Mouse (Mus musculus): Measurements from ENCODE around the gene Frmd8. TPM values are rescaled to one million over a fixed set of nuclear protein-coding genes. Genes with fewer than 3 reads are reported as not detected.
A peak's percentile ranks its signal among the peaks of the same experiment; 100 is the strongest.

The Frmd8 gene
- polyA plus RNA-seq, 1 experiment from 2014 or later, result 14.7 TPM

DNA sequence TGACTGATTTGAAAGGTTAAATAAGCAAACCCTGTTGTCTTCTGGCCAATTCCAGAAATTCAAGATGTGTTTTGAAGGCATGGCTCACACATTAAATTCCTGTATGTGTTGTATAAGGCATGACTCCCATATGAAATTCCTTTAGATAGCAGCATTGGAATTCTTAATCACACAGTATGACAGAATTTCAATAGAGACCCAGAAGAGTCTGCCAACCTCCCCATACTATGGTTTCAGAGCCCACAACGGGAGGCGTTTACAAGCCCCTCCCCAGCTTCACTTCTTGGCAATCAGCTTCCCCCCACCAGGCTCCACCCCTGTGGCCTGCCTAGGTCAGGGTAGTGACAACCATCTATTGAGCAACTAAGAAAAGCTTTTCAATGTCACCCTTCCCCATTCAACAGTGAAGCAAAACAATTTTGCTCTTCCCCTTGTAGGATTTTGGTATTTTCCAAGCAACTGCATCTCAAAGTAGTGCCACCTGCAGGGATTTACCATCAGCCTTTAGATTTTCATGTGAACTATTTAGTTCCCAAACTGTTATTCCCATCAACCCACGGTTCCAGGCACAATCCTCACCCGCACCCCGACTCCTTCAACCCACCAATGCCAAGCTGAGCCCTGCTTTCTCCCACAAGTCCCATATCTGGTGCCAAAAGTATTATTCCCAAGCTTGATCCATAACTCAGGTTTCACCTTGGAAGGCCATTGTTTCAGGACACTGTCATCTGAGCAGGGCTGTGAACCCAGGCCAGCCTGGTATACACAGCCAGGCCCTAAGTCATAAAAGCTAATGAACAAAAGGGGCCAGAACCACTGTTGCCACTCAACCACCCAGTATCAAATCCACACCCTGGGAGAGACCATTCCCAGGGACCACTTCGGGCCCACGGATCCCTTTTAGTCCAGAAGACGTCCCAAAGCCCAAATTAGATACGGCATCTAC is 32.0 kb downstream of the Frmd8 start:
- 70% methylated on average over 9 of the region's 9 CpGs for WGBS
- no peaks in the 10 kb centered on the region for H3K27me3 ChIP-seq (ENCODE audit: control insufficient read depth, insufficient read depth, low read depth, low read length)

DNA sequence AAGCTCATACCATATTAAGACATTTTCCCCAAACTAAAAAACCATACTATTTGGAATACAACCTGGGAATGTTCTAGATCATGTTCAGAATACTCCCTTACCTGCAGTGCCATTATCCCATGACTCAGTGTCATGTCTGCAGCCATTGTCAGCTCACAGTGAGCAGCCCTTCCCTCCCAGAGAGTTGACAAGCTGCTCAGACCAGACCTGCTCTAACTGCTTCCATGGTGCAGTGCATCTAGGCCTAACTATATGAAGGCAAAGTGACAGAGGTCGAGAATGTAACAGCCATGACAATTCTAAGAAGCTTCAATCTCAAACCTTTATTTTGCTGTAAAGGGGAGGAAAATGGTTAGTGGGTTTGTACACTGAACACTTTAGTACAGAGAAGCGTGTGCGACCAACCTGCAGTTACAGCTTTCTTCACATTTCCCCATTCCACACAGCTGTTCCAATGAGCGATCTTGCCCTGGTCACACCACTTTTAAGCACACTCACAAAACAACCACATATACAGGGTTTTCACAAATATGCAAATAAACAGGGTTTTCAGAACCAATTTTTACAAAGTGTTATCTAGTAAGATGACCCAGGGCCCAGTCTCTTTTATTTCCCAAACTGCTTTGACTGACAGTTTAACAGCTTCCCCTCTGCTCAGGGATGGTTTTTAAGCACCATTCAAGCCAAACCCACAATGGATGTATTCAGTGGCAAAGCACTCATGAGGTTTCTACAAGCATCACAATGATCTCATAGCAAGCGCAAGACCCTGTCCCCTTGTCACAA is 32.9 kb downstream of the Frmd8 start:
- 63% methylated on average over 5 of the region's 5 CpGs for WGBS
- peaks cover 32% of the 10 kb centered on the region for H3K4me1 ChIP-seq (ENCODE audit: control insufficient read depth, insufficient read depth, low read length)
- no peaks in the 10 kb centered on the region for H3K27me3 ChIP-seq (ENCODE audit: control insufficient read depth, insufficient read depth, low read depth, low read length)
- H3K27ac ChIP-seq (ENCODE audit: low read length), result no peak overlapping the region; the same call in 1 of the 2 replicates
- no peak overlapping the region for H3K9ac ChIP-seq (ENCODE audit: low read depth, low read length)
- H3K4me2 ChIP-seq (ENCODE audit: low read length), result no peak overlapping the region
- ATAC-seq, result no peak
- no peaks in the 10 kb centered on the region for H3K36me3 ChIP-seq (ENCODE audit: control insufficient read depth, insufficient read depth, low read length)
- H3K9me3 ChIP-seq (replicated peaks; ENCODE audit: control insufficient read depth, low read length, poor library complexity, severe bottlenecking), result no peaks in the 10 kb centered on the region
- H3K4me3 ChIP-seq (ENCODE audit: low read depth, low read length), result no peak overlapping the region

More for the DNA sequence above, 32.0 kb downstream of the Frmd8 start:
- Histone ChIP-seq H3K4me2 (ENCODE audit: low read length) (no peak overlapping the region), H3K9ac (ENCODE audit: low read depth, low read length) (no peak overlapping the region), H3K4me1 (ENCODE audit: control insufficient read depth, insufficient read depth, low read length) (peaks cover 41% of the 10 kb centered on the region), H3K27ac (ENCODE audit: low read length) (peak overlapping the region; percentile 52), H3K4me3 (ENCODE audit: low read depth, low read length) (no peak overlapping the region), H3K36me3 (ENCODE audit: control insufficient read depth, insufficient read depth, low read length) (no peaks in the 10 kb centered on the region), H3K9me3 (replicated peaks; ENCODE audit: control insufficient read depth, low read length, poor library complexity, severe bottlenecking) (no peaks in the 10 kb centered on the region)
- ATAC-seq, result no peak

DNA sequence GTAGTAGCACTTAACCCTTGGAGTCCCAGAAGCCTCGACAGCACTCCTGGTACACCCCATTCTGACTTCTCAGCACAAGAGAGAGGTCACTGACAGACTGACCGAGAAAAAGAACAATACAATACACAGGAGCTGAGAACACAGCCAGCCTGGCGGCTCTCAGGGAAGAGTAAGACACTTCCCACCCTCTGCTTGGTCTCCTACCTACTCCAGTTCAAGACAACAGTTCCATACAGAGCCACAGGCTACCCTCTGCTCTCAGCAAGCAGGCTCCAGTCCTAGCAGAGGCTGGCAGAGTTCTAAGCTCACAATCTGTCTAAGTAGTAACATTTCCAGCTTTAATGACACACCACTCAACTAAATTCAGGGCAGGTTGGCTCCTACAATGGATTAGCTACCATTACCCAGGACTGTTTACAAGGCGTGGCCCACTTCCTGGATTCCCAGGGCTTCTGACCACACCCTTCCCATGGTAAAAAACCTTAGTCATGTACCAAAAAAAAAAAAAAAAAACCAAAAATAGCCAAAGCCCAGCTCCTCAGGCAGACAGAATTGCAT is 33.6 kb downstream of the Frmd8 start:
- H3K27ac ChIP-seq (ENCODE audit: low read length), result no peak overlapping the region
- 58% methylated on average over 4 of the region's 4 CpGs for WGBS
- no peak for ATAC-seq

DNA sequence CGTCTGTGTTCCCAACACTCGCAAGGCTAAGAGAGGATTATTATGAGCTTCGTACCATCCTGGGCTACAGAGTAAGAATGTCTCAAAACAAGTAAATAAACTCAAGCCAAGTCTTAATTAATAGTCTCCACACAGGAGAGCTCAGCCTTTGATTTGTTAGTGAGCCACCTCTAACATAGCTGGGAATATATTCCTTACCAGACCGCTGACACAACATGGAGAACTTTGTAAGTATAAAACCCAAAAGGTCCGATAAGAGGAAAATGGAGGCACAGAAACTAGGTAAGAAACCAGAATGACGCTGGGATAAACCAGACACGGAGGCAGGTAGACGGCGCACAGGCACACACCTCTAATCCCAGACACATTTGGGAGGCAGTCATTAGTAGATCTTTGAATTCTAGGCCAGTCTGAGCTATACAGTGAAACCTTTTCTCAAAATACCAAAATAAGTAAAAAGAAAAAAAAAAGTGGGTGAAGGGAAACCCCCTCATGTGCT is 34.1 kb downstream of the Frmd8 start:
- WGBS, result 90% methylated on average over 9 of the region's 9 CpGs
- Histone ChIP-seq H3K4me2 (ENCODE audit: low read length) (no peak overlapping the region), H3K9me3 (replicated peaks; ENCODE audit: control insufficient read depth, low read length, poor library complexity, severe bottlenecking) (no peaks in the 10 kb centered on the region), H3K27me3 (ENCODE audit: control insufficient read depth, insufficient read depth, low read depth, low read length) (no peaks in the 10 kb centered on the region), H3K4me3 (ENCODE audit: low read depth, low read length) (no peak overlapping the region), H3K4me1 (ENCODE audit: control insufficient read depth, insufficient read depth, low read length) (peaks cover 22% of the 10 kb centered on the region), H3K9ac (ENCODE audit: low read depth, low read length) (no peak overlapping the region), H3K36me3 (ENCODE audit: control insufficient read depth, insufficient read depth, low read length) (no peaks in the 10 kb centered on the region), H3K27ac (ENCODE audit: low read length) (no peak overlapping the region)
- ATAC-seq, result no peak

More for the DNA sequence above, 33.6 kb downstream of the Frmd8 start:
- Histone ChIP-seq H3K4me3 (ENCODE audit: low read depth, low read length) (no peak overlapping the region), H3K36me3 (ENCODE audit: control insufficient read depth, insufficient read depth, low read length) (no peaks in the 10 kb centered on the region), H3K9ac (ENCODE audit: low read depth, low read length) (no peak overlapping the region), H3K4me2 (ENCODE audit: low read length) (no peak overlapping the region), H3K9me3 (replicated peaks; ENCODE audit: control insufficient read depth, low read length, poor library complexity, severe bottlenecking) (no peaks in the 10 kb centered on the region), H3K27me3 (ENCODE audit: control insufficient read depth, insufficient read depth, low read depth, low read length) (no peaks in the 10 kb centered on the region), H3K4me1 (ENCODE audit: control insufficient read depth, insufficient read depth, low read length) (peaks cover 25% of the 10 kb centered on the region)

DNA sequence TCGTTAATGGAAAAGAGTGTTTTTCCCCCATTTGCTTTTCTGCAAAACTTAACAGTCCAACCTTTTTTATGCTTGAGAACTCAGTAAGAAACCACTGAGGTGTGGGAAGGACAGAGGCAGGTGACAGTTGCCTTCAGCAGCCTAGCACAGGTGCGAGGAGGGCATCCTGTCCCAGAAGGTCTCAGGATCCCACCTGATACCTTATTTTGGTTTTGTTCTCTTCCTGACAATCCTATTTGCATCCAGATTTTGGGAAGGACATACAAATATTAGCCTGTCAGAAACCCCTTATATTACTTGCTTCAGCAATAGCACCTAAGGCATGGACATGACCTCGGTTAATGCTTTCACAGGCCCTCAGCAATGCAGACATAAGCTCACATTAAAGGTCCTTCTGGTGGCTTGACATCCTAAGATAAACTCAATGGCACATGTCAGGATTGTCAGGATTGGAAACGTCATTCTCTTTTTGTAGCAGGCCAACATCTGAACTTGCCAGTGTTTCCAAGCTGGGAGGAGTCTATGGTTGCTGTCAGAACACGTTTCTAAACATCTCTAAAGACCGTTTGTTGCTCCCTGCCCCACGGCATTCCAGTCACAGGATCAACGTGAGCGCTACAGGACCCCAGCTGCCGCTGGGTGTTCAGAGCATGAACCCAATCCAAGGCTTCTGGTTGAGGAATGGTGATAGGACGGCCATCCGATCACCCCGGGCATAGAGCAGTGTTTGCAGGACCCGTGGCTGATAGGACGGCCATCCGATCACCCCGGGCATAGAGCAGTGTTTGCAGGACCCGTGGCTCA is 34.8 kb downstream of the Frmd8 start:
- H3K4me1 ChIP-seq (ENCODE audit: control insufficient read depth, insufficient read depth, low read length), result peaks cover 20% of the 10 kb centered on the region
- H3K9me3 ChIP-seq (replicated peaks; ENCODE audit: control insufficient read depth, low read length, poor library complexity, severe bottlenecking), result no peaks in the 10 kb centered on the region
- no peaks in the 10 kb centered on the region for H3K27me3 ChIP-seq (ENCODE audit: control insufficient read depth, insufficient read depth, low read depth, low read length)
- 76% methylated on average over 18 of the region's 18 CpGs for WGBS
- H3K36me3 ChIP-seq (ENCODE audit: control insufficient read depth, insufficient read depth, low read length), result no peaks in the 10 kb centered on the region
- ATAC-seq, result no peak
- no peak overlapping the region for H3K9ac ChIP-seq (ENCODE audit: low read depth, low read length)
- no peak overlapping the region for H3K27ac ChIP-seq (ENCODE audit: low read length)
- no peak overlapping the region for H3K4me2 ChIP-seq (ENCODE audit: low read length)
- H3K4me3 ChIP-seq (ENCODE audit: low read depth, low read length), result no peak overlapping the region

DNA sequence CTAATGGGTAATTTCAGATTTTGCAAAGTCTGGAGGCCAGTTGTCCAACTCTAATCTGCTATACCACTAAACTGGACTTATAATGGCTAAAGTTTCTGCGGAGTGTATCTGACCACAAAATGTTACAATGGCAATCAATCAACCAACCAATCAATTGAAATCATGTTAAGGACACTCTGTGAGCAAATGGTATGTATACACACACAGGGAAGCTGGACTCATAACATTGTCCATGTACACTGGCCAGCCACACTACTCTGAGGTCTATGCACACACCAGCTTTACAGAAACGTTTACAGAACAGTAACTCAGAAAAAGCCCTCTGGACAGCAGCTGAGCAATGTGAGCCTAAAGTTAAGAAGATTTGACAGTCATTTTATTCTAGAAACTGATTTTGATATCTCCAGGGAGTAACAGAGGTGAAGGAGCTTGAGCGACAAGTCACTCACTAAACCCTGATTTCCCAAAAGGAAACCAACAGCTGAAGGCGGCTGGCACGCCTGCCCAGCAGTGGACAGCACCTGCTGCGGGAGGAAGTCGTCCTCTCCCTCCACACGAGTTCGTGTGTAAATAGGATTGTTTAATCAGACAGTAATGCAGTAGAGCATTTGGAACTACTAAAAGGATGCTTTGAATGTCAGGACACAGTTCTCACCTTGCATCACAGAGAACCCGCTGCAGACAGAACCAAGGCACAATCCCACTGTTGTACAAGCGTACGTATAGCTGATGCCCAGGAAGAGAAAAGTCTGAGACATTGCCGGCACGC is 35.6 kb downstream of the Frmd8 start:
- ATAC-seq, result no peak
- Histone ChIP-seq H3K27me3 (ENCODE audit: control insufficient read depth, insufficient read depth, low read depth, low read length) (no peaks in the 10 kb centered on the region), H3K9me3 (replicated peaks; ENCODE audit: control insufficient read depth, low read length, poor library complexity, severe bottlenecking) (no peaks in the 10 kb centered on the region), H3K4me2 (ENCODE audit: low read length) (no peak overlapping the region), H3K4me3 (ENCODE audit: low read depth, low read length) (no peak overlapping the region), H3K27ac (ENCODE audit: low read length) (no peak overlapping the region), H3K4me1 (ENCODE audit: control insufficient read depth, insufficient read depth, low read length) (peaks cover 13% of the 10 kb centered on the region), H3K9ac (ENCODE audit: low read depth, low read length) (no peak overlapping the region), H3K36me3 (ENCODE audit: control insufficient read depth, insufficient read depth, low read length) (no peaks in the 10 kb centered on the region)
- 72% methylated on average over 14 of the region's 14 CpGs for WGBS

DNA sequence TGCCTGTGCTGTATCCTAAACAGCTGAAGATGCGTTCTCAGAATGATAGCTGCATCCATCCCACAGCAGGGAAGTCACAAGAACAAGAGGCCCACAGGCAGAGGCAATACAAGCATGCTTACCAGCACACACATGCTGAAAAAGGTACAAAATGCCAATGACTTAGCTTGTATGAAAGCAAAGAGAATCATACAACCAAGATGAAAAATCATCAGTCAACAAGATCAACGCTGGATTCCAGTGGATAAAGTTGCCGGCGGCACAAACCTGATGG is 36.2 kb downstream of the Frmd8 start:
- Histone ChIP-seq H3K4me1 (ENCODE audit: control insufficient read depth, insufficient read depth, low read length) (peaks cover 10% of the 10 kb centered on the region), H3K27me3 (ENCODE audit: control insufficient read depth, insufficient read depth, low read depth, low read length) (no peaks in the 10 kb centered on the region), H3K9ac (ENCODE audit: low read depth, low read length) (no peak overlapping the region), H3K4me3 (ENCODE audit: low read depth, low read length) (no peak overlapping the region), H3K36me3 (ENCODE audit: control insufficient read depth, insufficient read depth, low read length) (no peaks in the 10 kb centered on the region), H3K4me2 (ENCODE audit: low read length) (no peak overlapping the region), H3K9me3 (replicated peaks; ENCODE audit: control insufficient read depth, low read length, poor library complexity, severe bottlenecking) (no peaks in the 10 kb centered on the region), H3K27ac (ENCODE audit: low read length) (no peak overlapping the region)
- 80% methylated on average over 4 of the region's 4 CpGs for WGBS
- no peak for ATAC-seq

Data from midbrain, embryonic 16.5 days (tissue).